Mouse (Mus musculus) thymus, postnatal 4 days (tissue): Measurements from ENCODE around the gene Tor1b.

ENCODE experiments used
- DNase-seq: peaks from one replicate; pipeline ENCODE4 v3.0.0; 2021

Tor1b gene

GRCm38 (mm10) chr2:30995432-30995996 is 42.8 kb downstream of the Tor1b start:
- DNase-seq: no peak

DNA sequence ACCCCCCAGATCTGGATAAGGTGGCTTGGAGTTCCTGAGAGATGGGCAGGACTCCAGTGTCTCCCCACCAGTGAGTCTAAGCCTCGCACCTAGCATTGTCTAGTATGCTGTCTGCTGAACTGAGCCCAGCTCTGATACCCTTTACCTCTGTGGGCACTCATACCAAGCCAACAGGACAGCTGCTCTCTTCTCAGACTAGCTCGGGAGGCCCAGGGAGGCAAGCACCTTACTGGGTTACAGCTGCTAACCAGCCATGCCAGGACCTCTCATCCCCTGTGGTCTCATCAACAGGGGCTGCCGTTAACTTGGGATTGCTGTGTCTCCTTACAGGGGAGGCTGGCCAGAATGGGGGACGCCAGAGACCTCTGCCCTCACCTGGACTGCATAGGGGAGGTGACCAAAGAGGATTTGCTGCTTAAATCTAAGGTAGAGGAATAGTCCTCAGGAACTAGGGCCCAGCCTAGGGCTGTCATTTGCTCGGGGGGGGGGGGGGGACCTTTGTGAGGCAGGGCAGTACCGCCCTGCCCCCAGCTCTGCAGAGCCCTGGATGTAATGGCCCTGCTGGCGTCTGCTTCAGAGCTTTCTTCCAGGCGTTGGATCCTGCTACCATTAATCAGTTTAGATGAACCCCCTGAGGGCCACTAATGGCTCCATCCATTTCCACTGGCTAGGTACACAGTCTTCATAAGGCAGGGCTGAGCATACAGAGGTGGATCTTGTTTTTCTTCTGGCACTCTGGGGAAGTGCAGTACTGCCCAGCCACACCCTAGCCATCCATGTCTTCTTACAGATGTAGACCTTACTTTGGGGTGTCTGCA is 45.9 kb downstream of the Tor1b start:
- DNase-seq: no peak

GRCm38 (mm10) chr2:31002857-31003256 is 50.1 kb downstream of the Tor1b start:
- no peak for DNase-seq

DNA sequence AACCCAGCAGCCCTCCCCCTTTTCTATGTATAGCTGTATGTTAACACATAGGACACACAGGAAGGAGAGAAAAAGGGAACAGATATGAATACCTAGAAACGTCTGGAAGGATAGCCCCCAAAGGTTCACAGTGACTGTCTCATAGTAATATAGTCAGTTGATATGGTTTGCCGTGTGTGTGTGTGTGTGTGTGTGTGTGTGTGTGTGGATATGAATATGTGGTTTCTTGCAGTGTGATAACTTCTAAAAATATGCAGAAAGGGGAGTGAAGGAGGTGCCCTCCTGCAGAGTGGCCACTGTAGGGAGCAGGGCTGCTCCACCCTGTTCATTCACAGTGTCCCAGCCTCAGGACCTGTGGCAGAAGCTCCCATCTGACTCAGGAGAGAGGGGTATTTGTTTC is 52.7 kb downstream of the Tor1b start:
- no peak for DNase-seq

- DNase-seq: no peak
These were observed 53.7 kb downstream of the Tor1b start for GRCm38 (mm10) chr2:31006434-31006833.

- no peak for DNase-seq
These were observed 54.4 kb downstream of the Tor1b start for GRCm38 (mm10) chr2:31007208-31007607.
